Mouse (Mus musculus) liver, embryonic 13.5 days (tissue): ENCODE results near the gene Celf6. TPM values are rescaled to one million over a fixed set of nuclear protein-coding genes. Genes with fewer than 3 reads are reported as not detected.

Source experiments
- ATAC-seq: fragments of 200-750 bp; cut with Nextera tagmentation; 2 replicates; pipeline ENCODE4 v1.8.0; 2017; ENCODE audit warnings: low read depth, mild to moderate bottlenecking, moderate number of reproducible peaks, moderate library complexity
- DNase-seq: peaks from one replicate; pipeline ENCODE4 v3.0.0; 2022
- H3K27ac ChIP-seq: fragments of 300-500 bp; sonication (generic); 2 replicates; pipeline ENCODE4 v1.5.1; 2015; ENCODE audit warnings: moderate library complexity, mild to moderate bottlenecking, inconsistent platforms
- H3K27me3 ChIP-seq: fragments of 300-500 bp; sonication (generic); 2 replicates; pipeline ENCODE4 v1.6.1; 2015; ENCODE audit warnings: mild to moderate bottlenecking, inconsistent platforms
- H3K36me3 ChIP-seq: fragments of 300-500 bp; sonication (generic); 2 replicates; pipeline ENCODE4 v1.6.1; 2015; ENCODE audit warnings: mild to moderate bottlenecking, inconsistent platforms
- H3K4me1 ChIP-seq: fragments of 300-500 bp; sonication (generic); replicated peaks from 2 replicates; pipeline ENCODE4 v1.6.1; 2015; ENCODE audit warnings: inconsistent platforms
- H3K4me2 ChIP-seq: fragments of 300-500 bp; sonication (generic); 2 replicates; pipeline ENCODE4 v1.6.1; 2015; ENCODE audit warnings: inconsistent platforms, mild to moderate bottlenecking, moderate library complexity
- H3K4me3 ChIP-seq: fragments of 300-500 bp; sonication (generic); replicated peaks from 2 replicates; pipeline ENCODE4 v1.5.1; 2015; ENCODE audit warnings: mild to moderate bottlenecking, inconsistent platforms
- H3K9ac ChIP-seq: fragments of 300-500 bp; sonication (generic); 2 replicates; pipeline ENCODE4 v1.6.1; 2015; ENCODE audit warnings: mild to moderate bottlenecking, inconsistent platforms
- H3K9me3 ChIP-seq: fragments of 300-500 bp; sonication (generic); replicated peaks from 2 replicates; pipeline ENCODE4 v1.6.1; 2016; ENCODE audit warnings: inconsistent platforms
- WGBS: fragments of 180-500 bp; shearing (Covaris S2); methylation state at CpG from one replicate; pipeline ENCODE4 v1.1.7; 2015; ENCODE audit not compliant: insufficient replicate concordance; 5-methylcytosine and 5-hydroxymethylcytosine counted together
- polyA plus RNA-seq: library from polyadenylated mRNA; unstranded; fragments of >200 nt; fragmentation: Nextera tagmentation; extraction: Ambion mirVana; gene quantifications from 2 replicates; pipeline ENCODE4 v1.2.1, GENCODE M21; 2015

Celf6 gene
- polyA plus RNA-seq = 0.12 TPM in 1 of 2 replicates, not detected in the other

DNA sequence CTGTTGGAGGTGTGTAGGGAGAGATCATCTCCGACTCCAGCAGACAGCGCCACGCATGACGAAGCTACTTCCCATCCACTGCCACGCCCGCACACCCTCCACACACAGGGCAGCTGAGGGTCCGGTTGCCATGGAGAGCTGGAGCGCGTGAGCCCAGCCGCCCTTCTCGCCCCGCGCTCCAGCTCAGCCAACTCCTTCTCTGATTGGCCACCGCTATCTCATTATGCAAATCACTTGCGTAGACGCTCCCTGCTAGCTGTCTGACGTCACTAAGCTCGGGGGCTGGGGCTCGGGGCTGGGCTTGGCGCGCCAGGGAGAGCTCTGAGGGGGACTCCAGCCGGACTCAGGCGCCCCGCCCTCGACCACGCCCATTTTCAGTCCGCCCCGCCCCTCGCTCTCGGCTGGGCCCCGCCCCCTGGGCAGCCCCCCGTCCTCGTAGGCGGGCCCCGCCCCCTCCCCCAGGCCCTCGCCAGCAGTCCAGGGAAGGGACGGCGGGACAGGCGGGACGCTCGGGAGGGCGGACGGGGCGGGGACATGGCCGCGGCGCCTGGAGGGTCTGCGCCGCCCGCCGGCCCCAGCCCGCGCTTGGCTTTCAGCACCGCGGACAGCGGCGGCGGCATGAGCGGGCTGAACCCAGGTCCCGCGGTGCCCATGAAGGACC is at the start of gene Celf6:
Celf6 (plus strand) TSS at position 74 of the 661 bp plus-strand sequence.
- peak; percentile 88 for DNase-seq
- WGBS = under 1% methylated on average over 50 of the region's 61 CpGs
- Histone ChIP-seq H3K27ac (no peak within 1 kb of the TSS), H3K9me3 (no peaks in the 10 kb centered on the region), H3K4me2 (peak within 1 kb of the TSS; percentile 84), H3K4me1 (peaks cover 20% of the 10 kb centered on the region), H3K4me3 (peak within 1 kb of the TSS; percentile 63), H3K36me3 (no peaks in the 10 kb centered on the region), H3K27me3 (peaks cover 81% of the 10 kb centered on the region), H3K9ac (peak within 1 kb of the TSS; percentile 39; the same call in 1 of the 2 replicates)
- peak; percentile 97 for ATAC-seq

DNA sequence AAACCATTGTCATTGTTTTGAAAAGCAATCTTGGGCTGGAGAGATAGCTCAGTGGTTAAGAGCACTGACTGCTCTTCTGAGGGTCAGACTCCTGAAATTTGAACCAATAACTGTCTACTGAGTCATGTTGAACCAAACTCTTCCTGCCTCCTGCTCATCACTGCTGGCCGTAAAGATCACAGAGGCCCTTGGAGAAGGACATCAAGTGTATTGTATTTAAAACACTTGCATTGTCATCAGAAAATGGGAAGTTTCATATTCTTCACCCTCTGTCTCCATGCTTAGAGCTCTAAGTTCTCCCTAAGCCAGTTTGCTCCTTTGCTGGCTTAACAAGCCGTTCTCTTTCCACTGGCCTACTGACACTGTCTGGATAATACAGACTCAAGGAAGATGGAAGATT is 49.4 kb upstream of the Celf6 start:
- H3K9me3 ChIP-seq = no peaks in the 10 kb centered on the region
- H3K4me3 ChIP-seq = no peak overlapping the region
- 60% methylated on average over 2 of the region's 2 CpGs for WGBS
- H3K27me3 ChIP-seq = no peaks in the 10 kb centered on the region
- H3K27ac ChIP-seq = no peak overlapping the region
- ATAC-seq (no peak), DNase-seq (no peak)
- no peak overlapping the region for H3K4me2 ChIP-seq
- H3K36me3 ChIP-seq = no peaks in the 10 kb centered on the region
- 0 out of 2 replicates have a peak, but pooled peaks cover 3% of the 10 kb centered on the region for H3K4me1 ChIP-seq
- no peak overlapping the region for H3K9ac ChIP-seq

- DNase-seq (no peak), ATAC-seq (no peak)
- 54% methylated on average over 5 of the region's 5 CpGs for WGBS
- no peak overlapping the region for H3K9ac ChIP-seq
- no peak overlapping the region for H3K4me3 ChIP-seq
- H3K4me2 ChIP-seq = no peak overlapping the region
- H3K36me3 ChIP-seq = no peaks in the 10 kb centered on the region
- H3K27me3 ChIP-seq = no peaks in the 10 kb centered on the region
- H3K4me1 ChIP-seq = 0 out of 2 replicates have a peak, but pooled peaks cover 3% of the 10 kb centered on the region
- H3K9me3 ChIP-seq = no peaks in the 10 kb centered on the region
- H3K27ac ChIP-seq = no peak overlapping the region
These were observed 46.1 kb upstream of the Celf6 start for GRCm38 (mm10) chr9:59531645-59532044.

GRCm38 (mm10) chr9:59533422-59533821 is 44.3 kb upstream of the Celf6 start:
- 56% methylated on average over 2 of the region's 2 CpGs for WGBS
- H3K9me3 ChIP-seq = no peaks in the 10 kb centered on the region

DNA sequence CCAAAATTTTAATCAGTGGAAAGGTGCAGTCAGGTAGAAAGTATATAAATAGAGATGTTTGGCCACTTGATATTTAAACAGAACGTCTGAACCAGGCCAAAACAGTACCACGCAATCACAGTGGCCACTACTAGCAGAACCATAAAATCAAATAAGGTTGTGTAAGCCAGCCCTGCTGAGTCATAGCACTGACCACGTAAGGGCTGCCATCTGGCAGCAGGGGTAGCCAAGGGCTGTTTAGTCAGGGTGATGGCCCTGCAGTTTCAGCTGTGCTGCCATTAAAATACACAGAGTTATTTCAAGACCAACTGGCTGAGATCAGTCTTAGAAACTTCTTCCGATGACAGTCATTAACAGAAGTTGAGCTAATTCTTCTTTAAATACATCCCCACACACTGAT is 43.8 kb upstream of the Celf6 start:
- no peak overlapping the region for H3K4me3 ChIP-seq
- no peak overlapping the region for H3K4me2 ChIP-seq
- WGBS = 59% methylated on average over 4 of the region's 4 CpGs
- DNase-seq (no peak), ATAC-seq (no peak)
- H3K4me1 ChIP-seq = peaks cover 1% of the 10 kb centered on the region
- H3K27me3 ChIP-seq = no peaks in the 10 kb centered on the region
- no peaks in the 10 kb centered on the region for H3K36me3 ChIP-seq
- no peaks in the 10 kb centered on the region for H3K9me3 ChIP-seq
- no peak overlapping the region for H3K27ac ChIP-seq
- no peak overlapping the region for H3K9ac ChIP-seq

More at GRCm38 (mm10) chr9:59533422-59533821, 44.3 kb upstream of the Celf6 start:
- no peak overlapping the region for H3K27ac ChIP-seq
- ATAC-seq (no peak), DNase-seq (no peak)
- H3K4me1 ChIP-seq = no peaks in the 10 kb centered on the region
- H3K4me3 ChIP-seq = no peak overlapping the region
- H3K27me3 ChIP-seq = no peaks in the 10 kb centered on the region
- no peaks in the 10 kb centered on the region for H3K36me3 ChIP-seq
- no peak overlapping the region for H3K4me2 ChIP-seq
- H3K9ac ChIP-seq = no peak overlapping the region

DNA sequence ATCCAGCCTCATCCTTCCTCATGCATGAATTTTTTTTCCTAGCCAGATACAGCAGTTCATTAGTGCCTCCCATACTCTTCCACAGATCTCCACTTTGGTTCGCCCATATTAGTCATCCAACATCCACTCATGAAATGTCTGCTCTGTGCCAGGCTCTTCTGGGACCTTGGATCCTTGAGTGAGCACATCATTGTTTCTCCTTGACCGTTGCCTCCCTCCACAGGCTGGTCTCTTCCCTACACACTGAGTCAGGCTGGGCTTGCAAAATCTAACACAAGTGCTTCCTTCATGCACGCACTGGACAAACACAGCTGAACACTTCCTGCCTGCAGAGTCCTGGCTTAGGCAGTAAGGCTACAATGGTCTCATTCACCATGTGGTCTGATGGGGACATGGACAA is 40.1 kb upstream of the Celf6 start:
- Histone ChIP-seq H3K4me2 (no peak overlapping the region), H3K9ac (no peak overlapping the region), H3K27me3 (no peaks in the 10 kb centered on the region), H3K4me1 (peaks cover 30% of the 10 kb centered on the region), H3K9me3 (no peaks in the 10 kb centered on the region), H3K4me3 (no peak overlapping the region), H3K27ac (no peak overlapping the region), H3K36me3 (no peaks in the 10 kb centered on the region)
- 60% methylated on average over 3 of the region's 3 CpGs for WGBS
- ATAC-seq (peak; percentile 25; the same call in 1 of the 2 replicates), DNase-seq (no peak)

GRCm38 (mm10) chr9:59539441-59540137 is 38.1 kb upstream of the Celf6 start, which contains the start of the genes Hexa and Tmem202:
Hexa (plus strand) TSS chr9:59539540.
Tmem202 (minus strand) TSS chr9:59539847.
- peak; percentile 75 for ATAC-seq
- peak within 1 kb of the TSS; percentile 92 for H3K4me2 ChIP-seq
- peak; percentile 68 for DNase-seq
- no peaks in the 10 kb centered on the region for H3K27me3 ChIP-seq
- no peaks in the 10 kb centered on the region for H3K9me3 ChIP-seq
- H3K4me3 ChIP-seq = peak within 1 kb of the TSS; percentile 69
- H3K27ac ChIP-seq = peak within 1 kb of the TSS; percentile 9; the same call in 1 of the 2 replicates
- WGBS = under 1% methylated on average over 55 of the region's 55 CpGs
- peak within 1 kb of the TSS; percentile 74 for H3K9ac ChIP-seq
- peaks cover 33% of the 10 kb centered on the region for H3K4me1 ChIP-seq
- H3K36me3 ChIP-seq = no peaks in the 10 kb centered on the region

DNA sequence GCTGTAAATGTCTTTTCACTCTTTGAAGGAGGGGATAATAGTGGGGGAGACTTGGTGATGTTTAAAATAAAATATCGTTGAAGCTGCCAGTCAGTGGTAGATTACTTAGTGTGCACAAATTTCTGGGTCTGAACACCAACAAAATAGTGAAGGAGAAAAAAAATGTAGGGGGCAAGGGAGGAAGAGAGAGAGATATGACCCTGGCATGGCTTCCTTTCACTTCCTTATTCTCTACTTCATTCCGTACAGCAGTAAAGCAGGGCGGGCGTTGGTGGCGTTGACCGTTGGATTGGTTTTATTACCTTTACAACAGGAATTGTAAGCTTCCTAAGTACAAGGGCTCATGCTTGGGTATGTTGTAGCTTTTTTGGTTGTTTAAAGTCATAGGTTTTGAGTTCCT is 36.1 kb upstream of the Celf6 start:
- Histone ChIP-seq H3K36me3 (no peaks in the 10 kb centered on the region), H3K27me3 (no peaks in the 10 kb centered on the region), H3K27ac (0 out of 2 replicates have a peak overlapping the region, but pooled peaks have one; percentile 4), H3K4me2 (peak overlapping the region; percentile 92; the same call in 1 of the 2 replicates), H3K9me3 (no peaks in the 10 kb centered on the region), H3K4me3 (peak overlapping the region; percentile 12; the same call in 1 of the 2 replicates), H3K9ac (no peak overlapping the region), H3K4me1 (peaks cover 33% of the 10 kb centered on the region)
- DNase-seq (no peak), ATAC-seq (no peak)
- 52% methylated on average over 6 of the region's 6 CpGs for WGBS

DNA sequence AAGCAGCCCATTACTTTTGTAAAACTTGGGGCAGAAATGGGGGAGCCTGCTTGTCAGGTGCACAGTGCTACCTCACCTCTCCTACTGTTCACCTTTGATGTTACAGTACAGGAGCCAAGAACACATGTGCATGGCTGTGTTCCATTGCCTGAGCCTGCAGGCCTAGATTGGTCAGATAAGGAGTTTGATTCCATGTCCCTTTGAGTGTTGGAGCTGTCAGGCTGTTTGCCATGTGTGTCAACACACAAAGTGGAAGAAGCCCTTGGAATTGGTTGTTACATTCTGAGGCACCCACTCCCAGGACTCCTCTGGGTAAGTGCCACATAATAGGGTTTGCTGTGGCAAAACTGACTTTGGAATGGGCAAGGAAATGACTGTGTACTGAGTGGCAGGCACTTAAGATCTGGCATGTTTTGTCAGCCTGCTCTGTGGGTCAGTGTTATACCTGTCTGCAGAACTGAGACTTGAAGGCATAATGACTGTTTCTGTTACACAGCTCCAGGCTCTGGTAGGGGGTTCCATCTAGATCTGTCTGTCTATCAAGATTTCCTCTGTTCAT is 34.9 kb upstream of the Celf6 start:
- H3K4me3 ChIP-seq = no peak overlapping the region
- peaks cover 38% of the 10 kb centered on the region for H3K4me1 ChIP-seq
- H3K9me3 ChIP-seq = no peaks in the 10 kb centered on the region
- H3K4me2 ChIP-seq = peak overlapping the region; percentile 6; the same call in 1 of the 2 replicates
- no peaks in the 10 kb centered on the region for H3K36me3 ChIP-seq
- H3K9ac ChIP-seq = no peak overlapping the region
- H3K27me3 ChIP-seq = no peaks in the 10 kb centered on the region
- ATAC-seq = no peak
- DNase-seq = no peak
- H3K27ac ChIP-seq = no peak overlapping the region

DNA sequence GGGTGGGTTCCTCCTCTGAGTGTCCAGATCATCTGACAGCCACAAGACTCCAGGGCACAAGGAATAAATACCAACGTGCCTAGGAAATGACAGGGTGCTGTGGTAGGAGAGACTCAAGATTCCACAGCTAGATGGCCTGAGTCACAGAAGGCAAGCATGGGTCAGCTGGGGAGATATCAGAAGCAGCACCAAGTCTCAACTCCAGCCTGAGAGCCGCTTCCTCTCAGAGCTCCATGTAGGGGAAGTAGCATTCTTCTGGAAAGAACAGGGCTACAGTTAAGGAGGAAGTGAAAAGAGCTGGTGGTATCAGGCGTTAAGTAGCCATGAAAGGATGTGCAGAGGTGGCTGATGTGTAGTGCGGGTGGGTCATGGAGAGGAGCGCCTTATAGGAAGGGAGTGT is 33.0 kb upstream of the Celf6 start:
- no peak overlapping the region for H3K9ac ChIP-seq
- H3K4me3 ChIP-seq = no peak overlapping the region
- H3K4me2 ChIP-seq = no peak overlapping the region
- H3K9me3 ChIP-seq = no peaks in the 10 kb centered on the region
- no peaks in the 10 kb centered on the region for H3K27me3 ChIP-seq
- ATAC-seq = peak; percentile 36; the same call in 1 of the 2 replicates
- no peaks in the 10 kb centered on the region for H3K36me3 ChIP-seq
- H3K27ac ChIP-seq = 0 out of 2 replicates have a peak overlapping the region, but pooled peaks have one; percentile 23
- 20% methylated on average over 5 of the region's 5 CpGs for WGBS
- DNase-seq = no peak
- peaks cover 28% of the 10 kb centered on the region for H3K4me1 ChIP-seq

GRCm38 (mm10) chr9:59547869-59548268 is 29.8 kb upstream of the Celf6 start:
- Histone ChIP-seq H3K9ac (no peak overlapping the region), H3K4me2 (no peak overlapping the region), H3K27ac (no peak overlapping the region), H3K36me3 (no peaks in the 10 kb centered on the region), H3K27me3 (no peaks in the 10 kb centered on the region), H3K9me3 (no peaks in the 10 kb centered on the region), H3K4me3 (no peak overlapping the region), H3K4me1 (peaks cover 5% of the 10 kb centered on the region)
- no peak for ATAC-seq
- WGBS = 75% methylated on average over 1 of the region's 1 CpGs
- no peak for DNase-seq
